Mouse (Mus musculus): ENCODE measurements around the gene Maml3. TPM values are rescaled to one million over a fixed set of nuclear protein-coding genes. Genes with fewer than 3 reads are reported as not detected.

The Maml3 gene
- polyA plus RNA-seq, 1 experiment from 2014 or later: 8.5 TPM

DNA sequence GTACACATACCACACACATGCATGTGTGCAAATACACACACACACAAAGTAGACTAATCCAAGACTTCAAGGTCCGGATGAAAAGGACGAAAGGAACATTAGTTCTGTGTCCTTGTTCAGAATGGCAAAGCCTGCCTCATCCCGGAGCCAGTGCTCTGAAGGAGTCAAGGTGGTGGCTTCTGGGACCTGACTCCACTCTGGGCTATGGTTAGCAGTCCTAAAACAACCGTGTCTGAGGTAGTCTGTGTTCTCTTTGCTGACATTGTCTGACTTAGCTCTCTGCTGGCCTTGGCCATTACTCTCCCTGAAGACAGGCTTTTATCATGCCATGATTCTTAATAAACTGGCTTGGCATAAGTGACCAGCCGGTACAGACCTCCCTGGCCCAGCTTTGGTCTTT is 445.5 kb downstream of the Maml3 start:
- WGBS: 88% methylated on average over 5 of the region's 5 CpGs
- no peak for ATAC-seq (ENCODE audit: low read depth)
- peaks cover 14% of the 10 kb centered on the region for H3K4me1 ChIP-seq (replicated peaks; ENCODE audit: control insufficient read depth, insufficient read depth, low read length)

DNA sequence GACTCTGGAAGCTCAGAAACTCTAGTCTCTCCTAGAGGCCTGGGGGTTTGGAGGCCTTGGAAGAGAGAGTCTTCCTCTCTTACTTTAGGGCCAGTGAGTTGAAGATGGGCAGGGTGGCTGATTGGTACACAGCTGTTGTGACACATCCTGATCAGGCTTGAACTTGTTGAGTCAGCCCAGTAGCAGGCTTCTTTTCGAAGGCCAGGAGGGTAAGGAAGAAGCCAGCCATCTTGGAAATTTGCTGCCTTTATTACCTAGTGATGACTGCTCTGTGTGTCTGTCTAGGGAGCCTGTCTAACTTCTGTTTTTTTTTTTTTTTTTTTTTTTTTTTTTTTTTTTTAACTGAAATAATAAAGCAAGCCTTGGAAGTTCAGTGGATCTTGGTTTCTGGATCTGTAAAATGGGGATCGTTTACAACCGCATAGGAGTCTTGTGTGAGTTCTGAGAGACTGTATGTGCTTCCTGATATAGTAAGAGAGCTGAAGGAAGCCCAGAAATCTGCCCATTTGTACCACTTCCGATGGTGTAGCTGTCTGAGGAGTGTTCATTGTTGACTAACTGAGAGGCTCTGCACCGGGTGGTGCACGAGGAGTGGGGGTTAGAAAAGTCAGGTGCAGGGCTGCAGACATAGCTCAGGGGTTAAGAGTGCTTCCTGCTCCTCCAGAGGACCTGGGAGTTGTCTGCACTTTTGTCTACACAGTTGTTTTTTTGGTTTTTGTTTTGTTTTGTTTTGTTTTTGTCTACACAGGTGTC is 450.4 kb downstream of the Maml3 start:
- Histone ChIP-seq H3K4me2 (ENCODE audit: low read depth, low read length) (no peak overlapping the region), H3K4me1 (replicated peaks; ENCODE audit: control insufficient read depth, insufficient read depth, low read length) (peaks cover 7% of the 10 kb centered on the region; the same call in 1 of the 2 replicates), H3K9me3 (ENCODE audit: control insufficient read depth, low read length) (no peaks in the 10 kb centered on the region), H3K9ac (ENCODE audit: low read length) (no peak overlapping the region), H3K4me3 (ENCODE audit: low read length) (no peak overlapping the region), H3K36me3 (ENCODE audit: control insufficient read depth, insufficient read depth, low read length) (no peaks in the 10 kb centered on the region), H3K27ac (ENCODE audit: low read length) (no peak overlapping the region), H3K27me3 (ENCODE audit: control insufficient read depth, insufficient read depth, low read depth, low read length) (no peaks in the 10 kb centered on the region)
- WGBS: 59% methylated on average over 6 of the region's 6 CpGs
- no peak for ATAC-seq (ENCODE audit: low read depth)

More for the DNA sequence above, 445.5 kb downstream of the Maml3 start:
- H3K36me3 ChIP-seq (ENCODE audit: control insufficient read depth, insufficient read depth, low read length): no peaks in the 10 kb centered on the region
- H3K27ac ChIP-seq (ENCODE audit: low read length): no peak overlapping the region
- no peak overlapping the region for H3K4me2 ChIP-seq (ENCODE audit: low read depth, low read length)
- no peak overlapping the region for H3K4me3 ChIP-seq (ENCODE audit: low read length)
- H3K9ac ChIP-seq (ENCODE audit: low read length): no peak overlapping the region
- H3K9me3 ChIP-seq (ENCODE audit: control insufficient read depth, low read length): no peaks in the 10 kb centered on the region
- H3K27me3 ChIP-seq (ENCODE audit: control insufficient read depth, insufficient read depth, low read depth, low read length): no peaks in the 10 kb centered on the region

DNA sequence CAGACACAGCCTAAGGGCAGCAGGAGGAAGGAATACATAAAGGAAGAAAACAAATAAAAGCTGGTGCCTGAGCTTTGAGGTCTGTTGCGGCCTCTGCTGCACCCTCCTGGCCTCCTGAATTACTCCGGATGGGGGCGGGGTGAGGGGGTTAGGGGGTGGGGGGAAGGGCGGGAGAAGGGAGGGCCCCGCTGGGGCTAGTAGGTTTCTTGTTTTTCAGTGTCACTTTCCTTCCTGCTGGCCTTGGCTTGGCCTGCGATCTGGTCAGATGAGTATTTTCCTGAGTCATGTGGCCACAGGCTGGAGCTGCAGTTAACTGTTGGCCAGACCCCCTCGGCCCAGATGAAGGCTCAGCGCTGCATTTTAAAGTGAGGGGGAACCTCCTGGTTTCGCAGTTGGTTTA is 452.2 kb downstream of the Maml3 start:
- Histone ChIP-seq H3K9me3 (ENCODE audit: control insufficient read depth, low read length) (no peaks in the 10 kb centered on the region), H3K4me3 (ENCODE audit: low read length) (peak overlapping the region; percentile 10), H3K27me3 (ENCODE audit: control insufficient read depth, insufficient read depth, low read depth, low read length) (no peaks in the 10 kb centered on the region), H3K4me2 (ENCODE audit: low read depth, low read length) (peak overlapping the region; percentile 50), H3K27ac (ENCODE audit: low read length) (peak overlapping the region; percentile 57; the same call in 1 of the 2 replicates), H3K4me1 (replicated peaks; ENCODE audit: control insufficient read depth, insufficient read depth, low read length) (peaks cover 7% of the 10 kb centered on the region), H3K36me3 (ENCODE audit: control insufficient read depth, insufficient read depth, low read length) (no peaks in the 10 kb centered on the region), H3K9ac (ENCODE audit: low read length) (peak overlapping the region; percentile 12; the same call in 1 of the 2 replicates)
- ATAC-seq (ENCODE audit: low read depth): peak; percentile 69
- WGBS: 5% methylated on average over 8 of the region's 9 CpGs

DNA sequence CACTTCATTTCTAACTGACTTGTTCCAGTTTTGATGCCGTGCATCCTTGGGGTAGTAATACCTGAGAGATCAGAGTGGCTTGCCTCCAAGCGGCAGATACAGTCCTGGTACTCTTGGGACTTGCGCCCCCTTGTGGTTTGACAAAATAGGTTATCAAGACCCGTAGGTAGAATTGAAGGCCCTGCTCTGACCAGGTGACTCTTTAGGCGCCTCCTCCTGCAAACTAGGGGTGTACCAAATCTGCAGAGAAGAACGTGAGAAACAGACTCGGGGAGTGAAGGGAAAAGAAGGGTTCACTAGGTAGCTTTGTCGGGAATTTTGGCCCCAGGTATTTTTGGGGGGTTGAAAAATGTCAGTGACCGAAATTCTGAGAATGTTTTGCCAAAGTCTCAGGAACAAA is 452.6 kb downstream of the Maml3 start:
- Histone ChIP-seq H3K27me3 (ENCODE audit: control insufficient read depth, insufficient read depth, low read depth, low read length) (no peaks in the 10 kb centered on the region), H3K9ac (ENCODE audit: low read length) (no peak overlapping the region), H3K4me3 (ENCODE audit: low read length) (peak overlapping the region; percentile 10), H3K9me3 (ENCODE audit: control insufficient read depth, low read length) (no peaks in the 10 kb centered on the region), H3K27ac (ENCODE audit: low read length) (peak overlapping the region; percentile 57), H3K4me1 (replicated peaks; ENCODE audit: control insufficient read depth, insufficient read depth, low read length) (peaks cover 7% of the 10 kb centered on the region), H3K36me3 (ENCODE audit: control insufficient read depth, insufficient read depth, low read length) (no peaks in the 10 kb centered on the region), H3K4me2 (ENCODE audit: low read depth, low read length) (peak overlapping the region; percentile 50)
- peak; percentile 78 for ATAC-seq (ENCODE audit: low read depth)
- 3% methylated on average over 9 of the region's 9 CpGs for WGBS

DNA sequence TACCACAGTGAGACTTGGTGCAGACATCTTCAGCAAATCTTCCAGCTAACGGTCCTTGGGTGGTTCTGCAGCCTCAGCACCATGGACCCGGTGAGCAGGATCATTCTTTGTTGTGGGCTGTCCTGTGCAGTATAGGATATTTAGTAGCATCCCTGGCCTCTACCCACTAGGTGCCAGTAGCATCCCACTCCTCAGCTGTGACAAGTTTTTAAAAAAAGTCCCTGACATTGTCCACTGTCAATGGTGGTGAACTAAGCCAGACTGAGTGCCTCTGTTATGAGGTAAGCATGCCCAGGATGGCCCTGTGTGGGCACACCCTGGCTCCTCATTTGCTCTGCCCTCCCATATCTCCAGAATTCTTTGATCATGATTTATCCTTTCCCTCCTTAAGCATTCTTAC is 453.7 kb downstream of the Maml3 start:
- no peak for ATAC-seq (ENCODE audit: low read depth)
- WGBS: 64% methylated on average over 2 of the region's 2 CpGs
- peaks cover 10% of the 10 kb centered on the region for H3K4me1 ChIP-seq (replicated peaks; ENCODE audit: control insufficient read depth, insufficient read depth, low read length)

DNA sequence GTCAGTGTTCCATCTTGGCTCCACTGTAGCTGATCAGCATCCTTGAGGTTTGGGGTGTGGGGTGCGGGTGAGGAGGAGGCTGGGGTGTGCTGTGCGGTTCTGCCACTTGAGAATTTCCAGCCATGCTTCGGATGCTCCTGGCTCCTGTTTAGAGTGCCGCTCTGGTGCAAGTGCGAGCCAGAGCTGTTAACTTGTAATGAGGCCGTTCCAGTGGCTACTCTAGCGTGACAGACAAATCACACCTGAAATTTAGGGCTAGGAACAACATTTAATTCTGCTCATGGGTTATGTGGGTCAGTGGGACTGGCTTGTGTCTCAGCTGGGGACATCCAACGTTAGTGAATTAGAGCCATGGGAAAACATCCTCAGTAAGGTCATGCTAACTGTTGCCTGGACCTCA is 454.9 kb downstream of the Maml3 start:
- H3K4me2 ChIP-seq (ENCODE audit: low read depth, low read length): no peak overlapping the region
- no peak overlapping the region for H3K27ac ChIP-seq (ENCODE audit: low read length)
- H3K27me3 ChIP-seq (ENCODE audit: control insufficient read depth, insufficient read depth, low read depth, low read length): no peaks in the 10 kb centered on the region
- no peaks in the 10 kb centered on the region for H3K36me3 ChIP-seq (ENCODE audit: control insufficient read depth, insufficient read depth, low read length)
- 75% methylated on average over 8 of the region's 8 CpGs for WGBS
- H3K4me1 ChIP-seq (replicated peaks; ENCODE audit: control insufficient read depth, insufficient read depth, low read length): peaks cover 10% of the 10 kb centered on the region
- no peak overlapping the region for H3K9ac ChIP-seq (ENCODE audit: low read length)
- H3K9me3 ChIP-seq (ENCODE audit: control insufficient read depth, low read length): no peaks in the 10 kb centered on the region
- no peak for ATAC-seq (ENCODE audit: low read depth)
- H3K4me3 ChIP-seq (ENCODE audit: low read length): no peak overlapping the region

More for the DNA sequence above, 453.7 kb downstream of the Maml3 start:
- H3K27me3 ChIP-seq (ENCODE audit: control insufficient read depth, insufficient read depth, low read depth, low read length): no peaks in the 10 kb centered on the region
- H3K9ac ChIP-seq (ENCODE audit: low read length): no peak overlapping the region
- H3K27ac ChIP-seq (ENCODE audit: low read length): no peak overlapping the region
- no peaks in the 10 kb centered on the region for H3K36me3 ChIP-seq (ENCODE audit: control insufficient read depth, insufficient read depth, low read length)
- H3K9me3 ChIP-seq (ENCODE audit: control insufficient read depth, low read length): no peaks in the 10 kb centered on the region
- H3K4me2 ChIP-seq (ENCODE audit: low read depth, low read length): no peak overlapping the region
- H3K4me3 ChIP-seq (ENCODE audit: low read length): no peak overlapping the region

DNA sequence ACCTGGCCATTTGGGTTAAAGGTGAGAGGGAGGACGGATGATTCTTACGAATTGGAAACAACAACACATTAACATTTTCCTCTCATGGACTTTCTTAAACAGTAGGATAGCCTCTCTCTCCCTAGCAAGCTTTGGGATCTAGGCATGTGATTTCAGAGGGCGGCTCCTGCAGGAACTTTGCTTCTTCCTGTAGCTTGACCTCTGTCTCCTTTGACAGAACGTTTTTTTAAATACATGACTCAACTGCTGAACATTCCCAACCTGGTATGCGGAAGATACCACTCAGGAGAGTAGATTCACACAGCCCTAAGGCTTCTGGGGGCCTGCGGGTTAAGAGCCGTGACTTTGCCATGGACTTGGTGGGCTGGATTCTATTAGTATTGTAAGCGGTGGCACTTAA is 455.4 kb downstream of the Maml3 start:
- no peak overlapping the region for H3K4me3 ChIP-seq (ENCODE audit: low read length)
- no peak overlapping the region for H3K9ac ChIP-seq (ENCODE audit: low read length)
- WGBS: 65% methylated on average over 8 of the region's 8 CpGs
- H3K4me1 ChIP-seq (replicated peaks; ENCODE audit: control insufficient read depth, insufficient read depth, low read length): peaks cover 10% of the 10 kb centered on the region
- H3K27me3 ChIP-seq (ENCODE audit: control insufficient read depth, insufficient read depth, low read depth, low read length): no peaks in the 10 kb centered on the region
- no peaks in the 10 kb centered on the region for H3K36me3 ChIP-seq (ENCODE audit: control insufficient read depth, insufficient read depth, low read length)
- no peaks in the 10 kb centered on the region for H3K9me3 ChIP-seq (ENCODE audit: control insufficient read depth, low read length)
- H3K27ac ChIP-seq (ENCODE audit: low read length): no peak overlapping the region
- ATAC-seq (ENCODE audit: low read depth): no peak
- no peak overlapping the region for H3K4me2 ChIP-seq (ENCODE audit: low read depth, low read length)

DNA sequence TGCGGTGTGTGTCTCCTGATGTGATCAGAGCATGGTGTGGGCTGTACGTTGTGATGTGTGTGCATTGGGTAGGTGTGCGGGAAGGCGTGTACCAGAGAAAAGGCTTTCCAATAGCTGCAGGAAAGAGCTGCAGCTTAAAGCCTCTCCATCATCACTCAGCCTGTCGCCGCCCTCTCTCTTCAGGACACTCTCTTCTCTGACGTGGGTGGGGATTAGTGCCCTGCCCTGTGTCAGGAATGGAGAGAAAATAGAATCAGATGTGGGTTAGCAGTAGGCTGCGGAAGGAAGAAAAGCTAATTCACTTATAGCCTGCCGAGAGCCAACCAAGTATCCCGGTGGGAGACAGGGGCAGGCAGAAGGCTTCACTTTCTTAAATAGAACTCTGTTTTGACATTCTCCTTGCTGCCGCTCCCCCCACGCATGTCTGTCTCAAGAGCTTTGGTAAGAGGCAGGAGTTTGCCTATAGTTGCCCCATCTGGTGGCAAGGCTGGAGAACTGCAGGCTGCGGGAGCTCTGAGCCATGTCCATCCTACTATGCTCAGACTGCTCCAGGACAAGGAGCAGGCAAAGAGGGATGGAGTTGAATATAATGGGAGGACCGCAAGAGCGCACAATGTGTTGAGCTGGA is 456.7 kb downstream of the Maml3 start:
- H3K4me2 ChIP-seq (ENCODE audit: low read depth, low read length): peak overlapping the region; percentile 50
- WGBS: 31% methylated on average over 15 of the region's 15 CpGs
- H3K4me3 ChIP-seq (ENCODE audit: low read length): peak overlapping the region; percentile 27; the same call in 1 of the 2 replicates
- no peaks in the 10 kb centered on the region for H3K9me3 ChIP-seq (ENCODE audit: control insufficient read depth, low read length)
- H3K4me1 ChIP-seq (replicated peaks; ENCODE audit: control insufficient read depth, insufficient read depth, low read length): peaks cover 8% of the 10 kb centered on the region
- no peaks in the 10 kb centered on the region for H3K36me3 ChIP-seq (ENCODE audit: control insufficient read depth, insufficient read depth, low read length)
- no peaks in the 10 kb centered on the region for H3K27me3 ChIP-seq (ENCODE audit: control insufficient read depth, insufficient read depth, low read depth, low read length)
- peak overlapping the region; percentile 17; the same call in 1 of the 2 replicates for H3K9ac ChIP-seq (ENCODE audit: low read length)
- no peak overlapping the region for H3K27ac ChIP-seq (ENCODE audit: low read length)
- peak; percentile 37 for ATAC-seq (ENCODE audit: low read depth)

DNA sequence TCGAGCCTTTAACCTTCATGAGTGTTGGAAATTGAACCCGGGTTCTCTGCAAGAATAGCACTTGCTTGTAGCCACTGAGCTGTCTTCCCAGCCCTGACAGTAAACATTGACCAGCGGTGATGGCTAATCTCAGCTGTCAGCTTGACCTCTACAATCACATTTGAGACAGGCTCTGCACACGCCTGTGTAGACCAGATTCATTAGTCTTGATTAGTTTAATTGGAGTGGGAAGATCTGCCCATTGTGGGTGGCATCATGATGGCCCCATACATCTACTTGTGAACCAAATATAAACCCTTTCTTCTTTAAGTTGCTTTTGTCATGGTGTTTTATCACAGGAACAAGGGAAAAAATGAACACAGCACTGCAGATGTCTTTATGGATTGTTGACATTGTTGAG is 457.5 kb downstream of the Maml3 start:
- Histone ChIP-seq H3K4me1 (replicated peaks; ENCODE audit: control insufficient read depth, insufficient read depth, low read length) (peaks cover 4% of the 10 kb centered on the region), H3K9ac (ENCODE audit: low read length) (no peak overlapping the region), H3K27ac (ENCODE audit: low read length) (no peak overlapping the region), H3K4me2 (ENCODE audit: low read depth, low read length) (no peak overlapping the region), H3K9me3 (ENCODE audit: control insufficient read depth, low read length) (no peaks in the 10 kb centered on the region), H3K36me3 (ENCODE audit: control insufficient read depth, insufficient read depth, low read length) (no peaks in the 10 kb centered on the region), H3K27me3 (ENCODE audit: control insufficient read depth, insufficient read depth, low read depth, low read length) (no peaks in the 10 kb centered on the region), H3K4me3 (ENCODE audit: low read length) (no peak overlapping the region)
- no peak for ATAC-seq (ENCODE audit: low read depth)
- 63% methylated on average over 4 of the region's 4 CpGs for WGBS

Measured in lung, embryonic 16.5 days (tissue).